Mouse (Mus musculus): ENCODE results near the gene Sema4c.

Gene Sema4c

DNA sequence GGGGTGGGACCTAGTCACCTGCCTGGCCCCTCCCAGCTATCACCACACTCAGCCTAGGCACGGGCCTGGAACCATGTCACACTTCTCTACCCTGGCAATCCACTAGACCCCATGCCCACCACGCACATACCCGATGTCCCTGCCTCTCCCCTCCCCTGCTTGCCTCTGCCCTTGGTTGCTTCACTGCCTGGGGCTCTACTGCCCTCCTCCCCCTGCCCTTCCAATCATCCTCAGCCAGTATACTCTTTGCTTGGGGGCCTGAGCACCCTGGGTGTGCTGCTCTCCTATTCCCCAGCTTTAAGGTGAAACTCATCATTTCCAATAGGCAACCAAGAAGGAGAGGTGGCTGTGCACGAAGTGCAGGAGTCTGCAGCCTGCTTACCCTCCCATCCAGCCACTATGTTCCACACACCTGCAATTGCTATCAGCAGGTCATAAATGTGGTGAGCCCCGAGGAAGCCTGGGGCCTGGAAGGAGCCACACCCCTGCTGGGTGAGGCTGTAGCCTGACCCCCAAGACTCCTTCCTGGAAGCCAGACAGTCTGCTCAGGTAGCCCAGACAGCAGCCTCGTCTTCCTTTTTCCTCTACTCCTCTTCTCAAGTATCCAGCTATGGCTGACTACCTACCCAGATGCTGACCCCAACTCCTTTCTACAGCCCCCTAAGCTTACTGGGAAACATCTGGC lies 19.0 kb upstream of the Sema4c start:
- DNase-seq: no peak

DNA sequence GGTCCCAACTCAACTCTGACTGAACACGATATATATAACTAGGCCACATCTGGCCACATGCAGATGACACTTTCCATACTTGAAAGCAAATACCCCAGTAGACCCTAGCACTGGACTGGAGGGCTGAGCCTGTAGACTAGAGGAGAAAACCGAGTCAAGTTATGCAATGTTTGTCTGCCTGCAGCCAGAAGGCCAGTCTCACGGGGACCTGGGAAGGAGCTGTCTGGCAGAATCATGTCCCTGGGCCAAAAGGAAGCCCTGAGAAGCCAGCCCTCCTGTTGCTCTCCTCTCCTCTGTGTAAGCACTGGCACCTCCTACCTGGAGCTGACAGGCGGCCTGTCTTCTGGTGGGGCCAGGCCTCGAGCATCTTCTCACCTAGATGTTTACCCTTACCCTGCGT lies 17.2 kb upstream of the Sema4c start:
- DNase-seq: no peak

DNA sequence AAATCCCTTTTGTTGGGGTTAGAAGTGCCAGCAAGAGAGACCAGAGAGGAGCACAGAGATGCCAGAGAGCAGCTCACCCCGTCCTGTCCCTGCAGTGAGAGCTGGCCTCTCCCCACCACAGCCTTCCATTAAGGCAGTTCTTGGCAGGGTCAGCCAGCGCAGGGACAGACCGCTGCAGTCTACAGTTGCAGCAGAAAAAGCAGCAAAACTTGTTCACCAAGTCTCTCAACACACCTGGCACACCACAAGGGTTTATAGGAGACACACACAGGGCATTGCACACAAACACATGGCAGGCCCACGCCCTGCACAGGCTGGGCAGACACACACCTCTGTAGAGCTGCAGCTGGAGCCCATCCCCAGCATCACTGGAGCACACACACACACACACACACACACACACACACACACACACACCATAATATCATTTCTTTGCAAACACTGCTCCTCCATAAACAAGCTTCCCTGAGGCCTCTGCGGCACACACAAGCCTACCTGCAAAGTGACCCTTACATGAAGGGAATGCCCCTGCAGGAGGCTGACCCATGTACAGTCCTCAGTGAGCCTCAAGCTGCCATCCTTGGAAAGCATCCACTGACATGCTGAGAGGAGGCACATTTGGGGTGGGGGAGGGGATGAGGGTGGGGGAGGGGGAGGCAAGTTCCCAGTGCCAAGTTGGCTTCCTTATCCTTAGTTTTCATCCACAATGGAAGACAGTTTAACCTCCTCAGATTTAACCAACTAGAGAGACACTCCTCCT lies 16.2 kb upstream of the Sema4c start:
- DNase-seq: no peak

DNA sequence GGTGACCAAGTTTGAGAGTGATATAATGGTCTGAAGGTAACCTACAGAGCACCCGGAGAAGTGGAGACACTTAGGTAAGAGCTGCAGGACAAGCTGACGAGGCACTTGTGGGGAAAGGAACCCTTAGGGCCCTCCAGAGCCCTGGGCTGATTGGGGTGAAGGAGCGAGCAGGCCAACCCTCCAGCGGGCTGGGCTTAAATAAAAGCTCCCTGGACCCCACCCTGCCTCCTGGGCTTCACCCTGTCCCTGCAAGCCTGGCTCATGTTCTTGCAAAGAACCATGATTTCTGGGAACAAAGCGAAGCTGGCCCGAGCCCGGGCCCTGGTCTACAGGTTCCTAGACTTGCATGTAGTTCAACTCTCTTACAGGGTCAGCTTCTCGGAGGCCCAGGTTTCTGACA lies 15.4 kb upstream of the Sema4c start:
- DNase-seq: no peak

DNA sequence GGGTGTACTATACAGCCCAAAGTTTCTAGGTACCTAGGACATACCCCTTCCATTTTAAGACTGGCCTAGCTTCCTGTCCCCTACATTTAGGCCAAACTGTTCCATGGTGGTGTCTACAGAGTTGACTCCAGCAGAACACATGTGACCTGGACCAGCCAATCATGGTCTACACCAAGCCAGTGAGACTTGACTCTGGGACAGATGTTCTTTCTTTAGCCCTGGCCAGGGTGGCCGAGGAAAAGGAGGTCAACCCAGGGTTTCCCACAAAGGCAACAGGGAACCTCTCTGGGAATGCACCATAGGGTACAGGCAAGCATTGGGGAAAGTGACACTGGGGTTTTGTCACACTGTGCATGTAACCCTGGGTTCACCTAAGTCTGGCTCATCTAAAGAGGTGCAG lies 14.6 kb upstream of the Sema4c start:
- no peak for DNase-seq

DNA sequence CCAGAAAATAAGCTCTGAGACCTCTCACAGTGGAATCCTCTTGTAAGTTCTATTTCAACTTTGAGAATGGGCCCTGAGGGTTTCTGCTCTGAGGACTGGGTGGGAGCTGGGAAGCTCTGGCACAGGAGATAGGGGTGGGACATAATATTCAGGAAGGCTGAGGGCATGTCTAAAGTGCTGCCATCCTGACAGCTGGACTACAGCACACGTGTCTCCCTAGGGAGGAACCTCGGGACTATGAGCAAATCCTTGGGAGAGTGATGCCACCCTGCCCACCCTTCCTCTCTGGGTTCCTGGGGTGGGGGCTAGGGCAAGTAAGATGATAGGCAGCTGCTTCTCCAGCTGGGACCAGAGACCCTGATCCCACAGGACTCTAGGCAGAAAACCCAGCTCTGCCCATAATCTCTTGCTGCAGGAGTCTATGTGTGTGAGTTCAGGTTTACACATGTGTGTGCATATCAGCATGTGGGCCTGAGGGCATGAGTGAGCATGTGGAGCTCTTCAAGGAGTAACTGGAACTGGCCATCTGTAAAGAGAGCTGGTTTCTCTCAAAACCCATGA lies 14.1 kb upstream of the Sema4c start:
- no peak for DNase-seq

DNA sequence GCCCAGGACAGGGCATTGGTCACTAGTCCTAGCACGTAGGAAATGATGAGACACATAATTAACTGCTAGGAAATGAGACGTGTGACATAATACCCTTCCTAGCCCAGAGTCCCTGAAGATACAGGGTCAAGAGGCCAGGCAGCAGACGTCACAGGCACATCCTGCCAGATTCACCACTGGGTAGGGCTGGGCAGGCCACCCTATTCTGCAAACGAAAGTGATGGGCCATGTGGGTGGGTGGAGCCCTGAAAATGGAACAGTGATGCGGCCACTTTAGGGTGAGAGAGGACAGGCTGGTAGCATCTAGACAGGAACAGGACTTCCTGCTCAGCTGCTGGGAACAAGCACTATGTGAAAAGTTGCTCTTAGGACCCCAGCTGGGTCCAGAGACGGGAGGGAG lies 13.5 kb upstream of the Sema4c start:
- DNase-seq: no peak

DNA sequence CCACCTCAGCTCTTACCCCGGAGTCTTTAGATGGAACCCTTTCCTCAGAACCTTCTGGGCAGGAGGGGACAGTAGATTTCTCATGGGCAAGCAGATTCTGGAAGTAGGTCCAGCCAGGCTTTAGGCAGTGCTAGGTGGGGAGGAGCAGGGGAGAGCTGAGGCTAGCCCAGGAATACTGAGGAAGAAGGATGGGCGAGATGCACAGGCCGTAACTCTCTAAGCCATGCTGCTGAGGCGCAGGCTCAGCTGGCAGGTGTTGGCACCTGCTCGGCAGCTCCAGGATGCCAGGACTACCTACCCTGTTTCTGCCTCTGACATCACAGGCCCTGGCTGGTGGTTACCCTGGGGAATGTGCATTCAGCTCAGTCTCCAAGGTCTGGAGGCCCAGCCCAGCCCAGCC lies 12.2 kb upstream of the Sema4c start:
- no peak for DNase-seq

DNA sequence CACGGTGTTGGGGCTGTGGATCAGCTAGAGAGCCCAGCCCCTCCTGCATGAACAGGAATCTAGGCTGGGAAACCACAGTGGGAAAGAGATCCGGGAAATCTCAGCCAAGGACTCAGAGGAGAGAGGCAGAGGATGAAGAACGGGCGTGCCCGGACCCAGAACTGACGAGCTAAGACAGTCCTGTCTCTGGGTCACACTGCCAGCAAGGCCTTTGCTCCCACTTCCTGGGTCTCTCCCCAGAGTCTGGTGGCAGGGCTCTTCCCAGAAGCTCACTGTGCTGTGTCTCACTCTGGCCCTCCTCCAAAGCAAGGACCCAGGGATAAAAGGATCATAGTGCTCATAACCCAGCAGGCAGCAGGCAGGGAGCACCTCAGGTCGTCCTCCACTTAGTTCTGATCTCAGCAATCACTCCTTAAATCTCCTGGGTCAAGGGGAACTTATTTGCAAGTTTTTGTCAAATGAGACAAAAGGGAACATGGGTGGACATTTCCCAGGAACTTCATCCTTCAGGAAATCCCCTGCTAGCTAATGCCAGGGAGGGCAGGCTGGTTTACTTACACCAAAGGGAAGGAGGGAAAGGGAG lies 11.6 kb upstream of the Sema4c start:
- no peak for DNase-seq

DNA sequence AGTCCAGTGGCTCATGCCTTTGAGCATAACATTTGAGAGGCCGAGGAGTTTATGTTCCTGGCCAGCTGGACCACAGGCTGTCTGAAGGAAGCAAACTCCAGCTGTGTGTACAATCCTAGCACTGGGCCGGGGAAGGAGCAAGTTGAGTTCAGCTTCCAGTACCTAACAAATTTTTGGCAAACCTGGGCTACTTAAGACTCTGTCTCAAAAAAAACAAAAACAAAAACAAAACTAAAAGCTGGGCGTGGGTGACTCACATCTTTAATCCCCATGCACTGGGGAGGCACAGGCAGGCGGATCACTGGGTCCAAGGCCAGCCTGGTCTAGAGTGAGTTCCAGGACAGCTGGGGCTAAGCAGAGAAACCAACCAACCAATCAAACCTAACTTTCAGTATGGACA lies 10.6 kb upstream of the Sema4c start:
- DNase-seq: no peak

DNA sequence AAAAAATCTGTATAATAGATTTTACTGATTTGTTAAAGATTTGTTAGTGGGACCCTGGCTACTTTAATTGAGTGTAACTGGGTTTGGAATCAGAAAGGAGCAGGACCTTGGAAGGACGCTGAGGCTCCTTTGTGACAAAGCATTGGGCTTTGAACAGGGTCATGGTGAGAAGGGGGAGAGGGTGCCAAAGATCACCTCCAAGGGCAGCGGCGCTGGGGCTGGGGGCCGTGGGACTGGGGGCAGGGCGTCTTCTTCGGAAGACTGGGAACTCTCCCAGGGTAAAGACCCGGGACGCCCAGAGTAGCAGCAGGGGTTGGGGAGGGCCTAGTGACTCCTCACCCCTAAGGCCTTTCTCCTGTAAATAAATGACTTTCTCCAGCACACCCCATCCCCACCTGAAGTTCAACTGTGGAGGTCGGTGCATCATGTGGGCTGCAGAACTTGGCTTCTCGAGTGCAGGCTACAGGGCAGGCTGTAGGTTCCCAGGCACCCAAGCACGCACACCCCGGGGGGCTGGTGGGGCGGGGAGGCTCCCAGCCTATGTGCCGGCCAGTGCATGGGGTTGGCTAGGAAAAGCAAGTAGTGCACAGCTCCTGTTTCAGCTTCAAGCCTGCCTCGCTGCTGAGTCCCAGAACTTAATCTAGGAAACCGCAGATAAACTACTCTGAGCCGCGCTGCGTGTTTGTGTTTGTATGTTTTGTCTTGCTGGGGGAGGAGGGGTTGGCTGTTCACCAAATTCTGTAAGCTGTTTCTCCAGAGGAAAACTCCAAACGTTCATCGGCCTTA lies 9.9 kb upstream of the Sema4c start:
- no peak for DNase-seq

DNA sequence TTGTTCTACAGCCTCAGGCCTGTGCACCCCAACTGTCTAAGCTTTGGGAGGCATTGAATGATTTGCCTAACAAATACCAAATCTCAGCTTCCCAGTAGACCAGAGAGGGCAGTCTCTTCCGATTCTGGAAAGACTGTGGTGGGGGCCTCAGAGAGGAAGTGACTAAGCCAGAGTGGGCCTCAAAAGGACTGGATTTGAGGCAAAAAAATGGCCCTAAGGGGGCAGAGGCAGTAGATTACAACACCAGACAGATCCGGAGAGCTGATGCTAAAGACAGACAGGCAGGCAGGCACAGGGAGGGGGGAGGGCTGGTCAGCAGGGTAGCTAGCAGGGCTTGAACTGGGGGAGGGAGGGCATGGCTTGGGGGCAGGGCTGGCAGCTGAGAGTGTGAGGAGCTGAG lies 8.3 kb upstream of the Sema4c start:
- DNase-seq: no peak

DNA sequence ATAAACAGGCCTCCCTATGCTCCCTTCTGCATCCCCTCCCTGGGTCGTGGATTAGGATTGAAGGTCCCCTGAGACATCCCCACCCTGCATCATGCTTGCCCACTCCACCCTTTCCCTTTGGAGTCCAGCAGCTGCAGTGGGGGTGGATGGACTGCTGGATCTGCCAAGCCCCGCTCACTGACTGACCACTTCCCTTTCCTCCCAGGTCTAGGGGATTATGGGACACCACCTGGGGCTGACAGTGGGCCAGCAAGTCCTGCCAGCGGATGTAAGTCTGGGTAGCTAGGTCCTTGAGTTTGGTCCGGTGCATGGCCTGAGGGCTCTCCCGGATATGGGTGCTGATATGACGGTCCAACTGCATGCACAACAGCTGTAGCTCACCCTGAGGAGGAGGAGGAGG lies 6.0 kb upstream of the Sema4c start:
- DNase-seq: no peak

DNA sequence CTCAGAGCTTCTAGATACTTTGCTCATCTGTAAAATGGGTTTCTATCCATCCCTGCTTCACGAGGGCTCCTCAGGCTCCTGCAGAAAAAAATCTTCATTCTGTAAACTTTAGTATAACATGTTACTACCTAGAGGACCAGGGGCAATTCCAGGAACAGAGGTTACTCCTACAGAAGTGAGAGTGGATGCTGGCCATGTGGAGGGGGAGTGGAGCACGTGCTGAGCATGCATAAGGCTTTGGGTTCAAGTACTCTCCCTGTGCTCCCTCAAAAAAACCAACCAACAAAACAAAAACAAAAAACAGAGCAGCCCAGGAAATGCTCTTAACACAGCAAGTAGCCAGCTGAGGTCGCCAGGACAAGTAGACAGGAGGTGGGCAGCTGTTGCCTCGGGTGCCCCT lies 5.5 kb upstream of the Sema4c start:
- no peak for DNase-seq

DNA sequence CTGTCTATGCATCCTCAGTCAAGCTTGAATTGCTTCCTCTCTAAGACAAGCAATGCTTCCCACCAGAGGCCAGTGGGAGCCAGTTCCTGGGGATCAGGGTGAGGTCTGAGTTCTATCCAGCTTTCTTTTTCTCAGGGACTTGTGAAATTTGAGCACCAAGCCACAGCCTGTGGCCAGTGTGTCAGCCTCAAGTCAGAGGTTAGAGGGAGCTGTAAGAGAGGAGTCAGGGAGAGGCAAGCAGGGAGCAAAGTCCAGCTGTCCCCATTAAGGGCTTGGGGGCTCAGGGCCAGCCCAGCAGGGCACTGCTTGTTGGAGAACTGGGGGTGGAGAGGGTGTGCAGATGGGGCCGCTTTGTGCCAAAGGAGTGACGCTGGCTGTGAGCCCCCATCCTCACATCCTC lies 5.0 kb upstream of the Sema4c start:
- DNase-seq: no peak

DNA sequence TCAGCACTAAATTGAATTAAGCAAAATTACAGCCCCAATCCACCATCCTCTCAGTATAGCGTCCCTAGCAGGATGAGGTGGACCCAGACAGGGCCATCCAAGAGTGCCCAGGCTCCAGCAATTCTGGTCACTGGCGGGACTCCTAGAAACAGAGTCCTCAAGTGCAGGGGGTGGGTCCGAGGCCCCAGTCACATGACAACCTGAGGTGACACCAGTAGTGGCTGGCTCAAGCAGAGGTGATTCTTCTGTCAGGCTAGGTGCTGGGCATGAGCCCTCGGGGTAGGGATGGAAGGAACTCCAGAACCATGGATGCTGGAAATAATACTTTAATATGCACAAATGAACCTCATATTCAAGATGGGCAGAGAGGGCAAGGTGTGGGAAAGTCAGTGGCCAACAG lies 4.2 kb upstream of the Sema4c start:
- no peak for DNase-seq

DNA sequence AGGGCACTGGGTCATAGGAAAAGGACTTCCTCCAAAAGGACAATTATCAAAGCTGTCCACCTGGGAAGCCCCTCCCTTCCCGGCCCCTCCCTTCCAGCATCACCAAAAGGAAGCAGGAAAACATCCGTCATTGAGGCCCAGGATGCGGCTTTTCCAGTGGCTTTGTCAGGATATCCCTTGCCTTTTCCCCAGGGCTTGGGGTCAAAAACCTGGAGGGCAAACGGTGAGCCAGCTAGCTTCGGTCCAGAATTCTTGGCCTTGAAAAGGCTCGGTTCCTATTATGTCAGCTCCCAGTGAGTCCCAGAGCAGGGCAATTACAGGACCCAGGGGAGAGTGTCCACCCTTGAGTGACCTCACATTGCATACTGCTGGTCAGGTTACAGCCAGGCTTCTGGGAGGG lies 2.8 kb upstream of the Sema4c start:
- DNase-seq: no peak

DNA sequence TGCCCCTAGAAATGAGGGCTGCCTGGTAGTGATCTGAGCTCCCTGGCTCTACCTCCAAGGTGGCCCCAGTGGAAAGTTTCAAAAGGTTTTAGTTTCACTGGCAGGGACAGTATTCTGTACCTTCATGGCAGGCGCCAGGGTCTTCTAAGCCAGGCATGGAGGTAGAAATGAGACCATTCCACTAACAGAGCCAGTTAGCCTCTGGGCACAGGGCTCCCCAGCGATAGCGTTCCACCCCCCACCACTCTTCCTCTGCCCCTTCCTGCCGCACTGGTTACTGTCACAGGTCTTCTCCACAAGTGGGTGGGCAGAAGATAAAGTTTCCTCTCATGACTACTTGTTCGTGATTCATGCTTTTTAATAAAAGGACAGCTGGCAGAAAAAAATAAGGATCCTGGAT lies 1.7 kb upstream of the Sema4c start:
- DNase-seq: no peak

DNA sequence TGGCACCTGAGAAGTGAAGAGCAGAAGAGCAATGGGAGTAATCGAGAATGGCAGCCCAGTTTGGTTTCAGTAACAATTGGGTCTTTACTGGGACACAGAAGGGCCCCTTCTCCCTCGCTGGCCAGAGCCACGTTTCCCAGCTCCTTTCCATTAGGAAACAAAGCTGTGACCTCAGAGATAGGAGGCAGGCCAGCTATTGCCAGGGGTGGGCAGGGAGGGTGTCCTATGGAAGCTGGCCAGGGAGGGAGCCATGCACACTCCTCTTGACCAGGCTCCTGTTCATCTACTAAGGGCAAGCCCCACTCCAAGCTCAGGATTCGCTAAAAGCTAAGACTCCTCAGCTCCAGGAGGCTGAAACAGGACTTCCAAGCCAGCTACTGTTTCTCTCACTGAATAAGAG lies 1.1 kb upstream of the Sema4c start:
- DNase-seq: no peak

DNA sequence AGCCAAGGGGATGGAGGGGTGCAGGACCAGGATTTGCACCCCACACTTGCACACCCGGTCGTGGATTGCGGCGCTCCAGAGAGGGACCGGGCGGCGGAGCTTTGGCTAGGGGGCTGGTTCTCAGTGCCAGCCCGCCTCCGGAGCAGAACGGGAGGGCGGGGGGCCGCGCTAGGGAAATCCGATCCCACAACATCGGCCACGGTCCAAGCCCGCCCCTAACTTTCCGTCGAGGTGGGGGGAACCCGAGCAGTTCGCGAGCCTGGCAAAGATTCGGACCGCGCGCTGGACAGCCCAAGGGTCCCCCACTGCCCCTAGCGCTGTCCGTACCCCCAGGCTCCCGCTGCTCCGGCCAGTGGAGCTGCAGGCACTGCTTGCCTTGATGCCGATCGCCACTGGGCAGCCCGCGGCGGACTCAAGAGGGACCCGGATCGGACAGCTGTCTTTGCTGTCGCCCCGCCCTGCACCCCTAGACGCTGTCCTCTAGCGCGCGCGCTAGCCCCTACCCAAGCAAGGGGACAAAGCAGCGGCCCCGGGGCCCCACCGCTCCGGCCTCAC lies 615 bp downstream of the Sema4c start:
- peak; percentile 74 for DNase-seq

DNA sequence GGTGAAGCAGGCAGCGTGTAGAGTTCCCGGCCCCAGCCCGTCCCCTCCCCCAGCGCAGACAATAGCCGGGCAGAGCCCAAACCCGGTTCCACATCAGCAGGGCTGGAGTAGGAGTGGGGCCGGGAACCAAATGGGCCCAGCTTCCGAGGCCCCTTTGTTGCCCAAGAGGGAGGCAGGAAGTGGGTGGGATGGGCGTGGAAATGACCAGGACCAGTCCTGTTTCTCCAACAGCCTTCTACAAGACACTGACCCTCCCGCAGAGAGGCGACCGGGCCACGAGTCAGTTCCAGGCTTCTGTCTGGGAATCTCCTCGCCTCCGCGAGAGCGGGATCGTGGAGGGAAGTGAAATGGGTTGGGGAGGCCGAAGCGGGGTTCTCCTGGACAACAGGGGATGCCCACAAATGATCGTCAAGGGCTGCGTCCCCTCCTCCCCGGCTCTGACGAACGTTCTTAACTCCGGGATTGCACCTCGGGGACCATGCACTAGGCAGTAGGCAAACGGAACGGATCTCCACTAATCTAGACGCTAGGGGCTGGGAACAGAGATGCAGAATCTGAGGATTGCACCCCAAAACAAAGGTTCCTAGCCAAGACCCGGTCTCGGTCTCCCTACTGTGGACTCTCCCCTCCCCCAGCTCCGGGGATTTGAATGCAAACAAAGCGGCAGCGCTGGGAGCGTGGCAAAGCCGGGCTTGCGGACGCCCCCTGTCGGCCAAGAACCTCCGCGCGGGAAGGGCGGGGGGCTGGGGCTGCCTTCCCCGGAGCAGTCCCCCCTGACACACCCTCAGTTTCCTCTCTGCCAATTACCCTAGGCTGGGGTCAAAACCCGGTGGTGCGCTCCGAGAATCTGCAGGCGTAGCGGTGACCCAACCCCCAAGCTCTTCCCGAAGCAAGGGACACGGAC lies 1.3 kb downstream of the Sema4c start:
- DNase-seq: peak; percentile 97

DNA sequence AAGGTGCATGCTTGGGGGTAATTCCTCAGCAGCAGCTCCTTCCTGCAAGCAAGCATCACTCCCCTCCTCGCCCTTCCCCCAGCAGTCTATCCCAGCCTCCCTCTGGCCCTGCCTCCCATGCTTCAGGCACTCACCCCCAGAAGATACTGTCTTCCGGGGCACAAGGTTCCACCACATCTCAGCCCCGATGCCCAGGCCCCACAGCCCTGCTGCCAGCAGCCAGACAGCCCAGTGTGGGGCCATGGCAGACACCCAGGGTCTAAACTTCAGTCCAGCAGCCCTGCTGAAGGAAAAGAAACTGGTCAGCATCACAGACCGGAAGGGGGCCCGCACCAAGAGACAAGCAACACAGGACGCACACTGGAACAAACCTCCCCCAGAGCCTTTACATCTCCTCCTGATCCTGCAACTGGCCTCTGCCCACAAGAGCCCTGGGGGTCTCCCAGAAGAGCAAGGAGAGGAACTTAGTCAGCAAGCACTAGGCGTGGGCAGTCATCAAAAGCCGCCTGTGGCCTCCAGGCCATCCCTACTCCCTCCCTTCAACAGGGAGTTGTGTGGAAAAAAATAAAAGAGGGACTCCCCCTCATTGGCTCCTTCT lies 2.3 kb downstream of the Sema4c start:
- DNase-seq: no peak

Measured in right cerebral cortex, postnatal 14 days (tissue).